Mouse (Mus musculus) forebrain, embryonic 10.5 days (tissue): ENCODE data around the gene Cldn6. TPM values are rescaled to one million over a fixed set of nuclear protein-coding genes. Genes with fewer than 3 reads are reported as not detected.
A peak's percentile ranks its signal among the peaks of the same experiment; 100 is the strongest.

Experiments
- DNase-seq: peaks from one replicate; pipeline ENCODE4 v3.0.0-alpha.2; 2017; ENCODE audit warnings: low spot score; ENCODE audit errors: extremely low spot score
- H3K27ac ChIP-seq: fragments of 300-500 bp; sonication (generic); 2 replicates; pipeline ENCODE4 v1.5.1; 2016; ENCODE audit warnings: mild to moderate bottlenecking
- H3K27me3 ChIP-seq: fragments of 300-500 bp; sonication (generic); 2 replicates; pipeline ENCODE4 v1.6.1; 2016; ENCODE audit warnings: mild to moderate bottlenecking; ENCODE audit not compliant: poor library complexity, severe bottlenecking
- H3K36me3 ChIP-seq: fragments of 300-500 bp; sonication (generic); replicated peaks from 2 replicates; pipeline ENCODE4 v1.6.1; 2016; ENCODE audit warnings: mild to moderate bottlenecking, moderate library complexity
- H3K4me1 ChIP-seq: fragments of 300-500 bp; sonication (generic); 2 replicates; pipeline ENCODE4 v1.6.1; 2016
- H3K4me3 ChIP-seq: fragments of 300-500 bp; sonication (generic); 2 replicates; pipeline ENCODE4 v1.5.1; 2016; ENCODE audit warnings: mild to moderate bottlenecking, moderate library complexity
- H3K9me3 ChIP-seq: fragments of 300-500 bp; sonication (generic); 2 replicates; pipeline ENCODE4 v1.6.1; 2016; ENCODE audit warnings: mild to moderate bottlenecking, moderate library complexity
- WGBS: fragments of 180-500 bp; shearing (Covaris S2); methylation state at CpG from one replicate; pipeline ENCODE4 v1.1.7; 2016; 5-methylcytosine and 5-hydroxymethylcytosine counted together
- polyA plus RNA-seq: library from polyadenylated mRNA; unstranded; fragments of >200 nt; fragmentation: Nextera tagmentation; extraction: Ambion mirVana; gene quantifications from 2 replicates; pipeline ENCODE4 v1.2.1, GENCODE M21; 2016

The Cldn6 gene
- polyA plus RNA-seq, 1 experiment from 2014 or later: 32.8 TPM

- Histone ChIP-seq H3K4me1 (peaks cover 26% of the 10 kb centered on the region), H3K27me3 (peaks cover 50% of the 10 kb centered on the region), H3K4me3 (0 out of 2 replicates have a peak overlapping the region, but pooled peaks have one; percentile 29), H3K27ac (no peak overlapping the region), H3K9me3 (no peaks in the 10 kb centered on the region), H3K36me3 (0 out of 2 replicates have a peak, but pooled peaks cover 4% of the 10 kb centered on the region)
- WGBS: 4% methylated on average over 14 of the region's 14 CpGs
- DNase-seq: no peak
Measured at GRCm38 (mm10) chr17:23660876-23661200, 18.2 kb upstream of the Cldn6 start.

DNA sequence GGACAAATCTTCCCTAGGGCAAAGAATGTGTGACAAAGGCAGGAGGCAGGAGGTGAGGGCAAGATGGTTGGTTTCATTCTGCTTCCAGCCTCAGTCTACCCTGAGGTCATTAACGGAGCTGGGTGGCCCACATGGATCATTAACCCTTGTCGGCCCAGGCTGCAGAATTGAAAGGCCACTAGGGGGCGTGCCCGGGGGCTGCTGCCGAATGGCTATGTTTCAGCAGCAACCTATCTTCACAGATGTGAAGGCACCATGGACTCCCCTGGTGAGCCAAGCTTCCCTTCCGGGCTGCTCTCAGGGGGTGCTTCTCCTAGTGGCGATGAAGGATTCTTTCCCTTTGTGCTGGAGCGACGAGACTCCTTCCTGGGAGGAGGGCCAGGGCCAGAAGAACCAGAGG lies 17.5 kb upstream of the Cldn6 start:
- no peak overlapping the region for H3K4me3 ChIP-seq
- peaks cover 9% of the 10 kb centered on the region for H3K36me3 ChIP-seq
- H3K27me3 ChIP-seq: peaks cover 50% of the 10 kb centered on the region
- H3K4me1 ChIP-seq: peaks cover 29% of the 10 kb centered on the region
- no peak overlapping the region for H3K27ac ChIP-seq
- no peak for DNase-seq
- 4% methylated on average over 9 of the region's 9 CpGs for WGBS
- no peaks in the 10 kb centered on the region for H3K9me3 ChIP-seq

- DNase-seq: no peak
- Histone ChIP-seq H3K9me3 (no peaks in the 10 kb centered on the region), H3K36me3 (peaks cover 40% of the 10 kb centered on the region), H3K4me1 (peaks cover 29% of the 10 kb centered on the region), H3K27ac (no peak overlapping the region), H3K4me3 (no peak overlapping the region), H3K27me3 (peaks cover 40% of the 10 kb centered on the region)
- WGBS: 11% methylated on average over 5 of the region's 5 CpGs
Measured at GRCm38 (mm10) chr17:23664556-23665021, 14.5 kb upstream of the Cldn6 start.

DNA sequence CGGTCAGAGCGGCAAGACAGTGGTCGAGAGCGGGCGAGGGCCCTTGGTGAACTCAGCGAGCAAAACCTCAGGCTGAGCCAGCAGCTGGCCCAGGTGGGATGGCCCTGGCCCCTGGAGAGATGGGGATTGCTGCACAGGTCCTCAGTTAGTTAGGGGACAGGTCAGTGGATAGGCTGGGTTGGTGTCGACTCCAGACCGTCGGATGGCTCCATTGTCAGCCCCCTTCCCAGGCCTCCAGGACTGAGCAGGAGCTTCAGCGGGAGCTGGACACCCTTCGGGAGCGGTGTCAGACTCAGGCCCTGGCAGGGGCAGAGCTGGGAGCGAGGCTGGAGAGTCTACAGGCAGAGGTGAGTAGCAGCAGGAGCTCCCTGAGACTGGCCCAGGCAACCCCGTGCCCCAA lies 13.5 kb upstream of the Cldn6 start:
- H3K4me3 ChIP-seq: no peak overlapping the region
- 80% methylated on average over 14 of the region's 14 CpGs for WGBS
- peaks cover 49% of the 10 kb centered on the region for H3K36me3 ChIP-seq
- H3K27ac ChIP-seq: peak overlapping the region; percentile 44; the same call in 1 of the 2 replicates
- DNase-seq: no peak
- H3K4me1 ChIP-seq: peaks cover 26% of the 10 kb centered on the region
- no peaks in the 10 kb centered on the region for H3K9me3 ChIP-seq
- peaks cover 31% of the 10 kb centered on the region for H3K27me3 ChIP-seq

DNA sequence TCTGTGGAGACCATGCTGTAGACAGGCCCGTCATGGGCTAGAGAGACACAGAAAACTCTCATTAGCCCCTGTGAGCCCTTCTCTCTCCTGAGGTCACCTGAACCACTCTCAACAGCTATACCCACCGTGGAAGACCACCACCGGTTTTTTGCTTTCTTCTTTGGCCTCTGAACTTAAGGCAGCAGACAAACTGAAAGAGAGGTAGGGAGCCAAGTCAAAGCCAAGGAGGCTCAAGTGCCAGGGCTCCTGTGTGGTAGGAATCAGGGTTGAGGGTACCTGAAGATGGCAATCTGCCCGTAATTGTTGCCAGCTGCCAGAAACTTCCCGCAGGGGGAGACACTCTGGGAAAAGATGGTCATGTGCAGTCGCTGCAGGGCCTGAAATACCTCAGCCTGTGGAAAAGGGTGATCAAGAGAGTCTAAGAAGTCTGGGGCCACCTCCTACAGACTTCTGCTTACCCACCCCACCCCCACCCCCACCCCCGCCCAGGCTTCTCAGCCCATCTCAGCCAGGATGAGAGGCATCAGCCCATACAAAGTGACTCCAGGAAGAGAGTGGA lies 8.5 kb upstream of the Cldn6 start:
- peaks cover 15% of the 10 kb centered on the region for H3K27me3 ChIP-seq
- H3K9me3 ChIP-seq: no peaks in the 10 kb centered on the region
- peaks cover 36% of the 10 kb centered on the region for H3K4me1 ChIP-seq
- no peak overlapping the region for H3K27ac ChIP-seq
- no peak for DNase-seq
- WGBS: 91% methylated on average over 7 of the region's 7 CpGs
- peaks cover 48% of the 10 kb centered on the region for H3K36me3 ChIP-seq
- no peak overlapping the region for H3K4me3 ChIP-seq

GRCm38 (mm10) chr17:23671519-23671918 lies 7.5 kb upstream of the Cldn6 start:
- H3K27ac ChIP-seq: no peak overlapping the region
- no peaks in the 10 kb centered on the region for H3K9me3 ChIP-seq
- no peak for DNase-seq
- peaks cover 25% of the 10 kb centered on the region for H3K27me3 ChIP-seq
- H3K4me1 ChIP-seq: peaks cover 39% of the 10 kb centered on the region
- H3K36me3 ChIP-seq: peaks cover 43% of the 10 kb centered on the region
- WGBS: 94% methylated on average over 3 of the region's 3 CpGs
- no peak overlapping the region for H3K4me3 ChIP-seq

GRCm38 (mm10) chr17:23672761-23673160 lies 6.3 kb upstream of the Cldn6 start:
- DNase-seq: no peak
- Histone ChIP-seq H3K27ac (no peak overlapping the region), H3K4me3 (peak overlapping the region; percentile 68), H3K36me3 (peaks cover 31% of the 10 kb centered on the region), H3K4me1 (peaks cover 52% of the 10 kb centered on the region), H3K27me3 (peaks cover 36% of the 10 kb centered on the region), H3K9me3 (no peaks in the 10 kb centered on the region)
- 70% methylated on average over 3 of the region's 3 CpGs for WGBS

DNA sequence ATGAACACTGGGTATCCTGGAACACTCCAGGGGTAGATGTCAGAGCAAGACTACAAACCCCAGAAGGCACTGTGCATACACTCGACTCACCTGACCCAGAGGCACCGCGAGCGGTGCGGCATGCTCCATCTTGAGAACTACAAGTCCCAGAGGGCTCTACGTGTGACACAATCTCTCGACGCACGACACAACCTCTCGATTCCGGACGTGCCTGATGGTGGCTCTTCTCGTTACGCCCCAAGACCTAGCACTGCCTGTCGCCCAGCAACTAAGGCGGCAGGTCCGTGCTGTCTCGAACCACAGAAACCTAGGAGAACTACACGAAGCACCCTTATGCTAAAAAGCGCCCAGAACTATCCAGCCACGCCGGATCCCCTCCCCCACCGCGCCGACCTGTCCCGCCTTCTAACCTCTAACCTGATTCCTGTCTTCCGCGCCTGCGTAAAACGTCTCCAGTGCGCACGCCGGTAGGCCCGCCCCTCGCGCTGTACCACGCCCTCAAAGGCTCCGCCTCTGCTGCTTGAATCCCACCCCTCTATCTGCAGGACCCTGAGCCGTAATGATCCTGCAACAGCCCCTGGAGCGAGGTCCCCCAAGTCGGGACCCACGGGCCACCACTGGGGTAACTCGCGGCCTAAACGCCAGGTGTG lies 5.5 kb upstream of the Cldn6 start, which contains the start of the genes Hcfc1r1 and Thoc6:
Gene Hcfc1r1 (plus strand): TSS at position 173 of the 650 bp plus-strand sequence.
Gene Thoc6 (minus strand): TSS at position 459 of the 650 bp plus-strand sequence.
- peaks cover 53% of the 10 kb centered on the region for H3K4me1 ChIP-seq
- H3K4me3 ChIP-seq: peak within 1 kb of the TSS; percentile 68
- peak; percentile 94 for DNase-seq
- H3K9me3 ChIP-seq: no peaks in the 10 kb centered on the region
- peak within 1 kb of the TSS; percentile 93 for H3K27ac ChIP-seq
- H3K36me3 ChIP-seq: peaks cover 23% of the 10 kb centered on the region
- under 1% methylated on average over 45 of the region's 45 CpGs for WGBS
- H3K27me3 ChIP-seq: peaks cover 44% of the 10 kb centered on the region

DNA sequence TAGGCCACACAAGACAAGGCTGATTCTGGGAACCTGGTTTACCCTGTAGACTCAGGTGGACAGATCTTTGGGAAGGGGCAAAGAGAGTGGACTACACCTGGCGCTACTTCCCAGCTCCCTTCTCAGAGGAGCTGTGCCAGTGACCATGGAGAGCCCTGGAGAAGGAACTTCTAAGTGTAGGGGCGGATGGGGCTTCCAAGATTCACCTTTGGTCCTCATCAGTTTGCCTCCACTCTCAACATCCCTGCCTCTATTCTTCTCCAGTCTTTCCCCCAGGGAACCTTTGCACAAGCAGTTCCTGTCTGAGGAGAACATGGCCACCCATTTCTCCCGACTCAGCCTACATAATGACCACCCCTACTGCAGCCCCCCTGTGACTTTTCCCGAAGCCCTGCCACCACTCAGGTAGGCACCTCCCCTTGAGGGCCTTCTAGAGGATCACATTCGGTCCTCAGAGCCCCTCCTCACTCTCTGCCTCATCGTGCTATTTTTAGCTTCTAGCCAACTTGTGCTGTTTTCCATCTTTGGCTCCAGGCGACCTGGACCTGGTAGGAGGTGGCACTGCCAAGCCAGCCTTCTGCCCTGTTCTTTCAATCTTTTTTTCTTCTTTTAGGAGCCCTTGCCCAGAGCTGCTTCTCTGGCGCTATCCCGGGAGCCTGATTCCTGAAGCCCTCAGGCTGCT lies 4.6 kb upstream of the Cldn6 start:
- peaks cover 58% of the 10 kb centered on the region for H3K4me1 ChIP-seq
- H3K27me3 ChIP-seq: peaks cover 53% of the 10 kb centered on the region
- H3K9me3 ChIP-seq: no peaks in the 10 kb centered on the region
- WGBS: 49% methylated on average over 9 of the region's 9 CpGs
- no peak for DNase-seq
- H3K36me3 ChIP-seq: peaks cover 14% of the 10 kb centered on the region
- H3K27ac ChIP-seq: peak overlapping the region; percentile 93
- H3K4me3 ChIP-seq: peak overlapping the region; percentile 68

DNA sequence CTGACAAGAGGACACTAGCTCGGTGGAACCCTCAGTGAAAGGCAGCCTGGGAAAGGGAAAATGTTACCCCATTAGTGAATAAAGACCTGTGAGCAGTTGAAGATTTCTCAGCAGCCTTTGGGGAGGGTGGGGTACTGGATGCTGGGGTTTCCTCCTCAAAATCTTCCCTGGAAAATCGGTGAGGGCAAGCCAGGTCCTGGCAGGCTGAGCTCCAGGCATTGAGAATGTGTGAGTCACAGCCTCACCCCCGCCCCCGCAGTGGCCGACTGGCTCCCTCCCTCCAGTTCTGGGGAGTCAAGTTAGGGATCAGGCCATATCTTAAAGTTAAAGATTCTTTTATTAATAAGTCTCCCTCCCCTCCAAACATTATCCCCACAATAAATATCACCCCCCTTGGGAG lies 3.9 kb upstream of the Cldn6 start:
- Histone ChIP-seq H3K36me3 (peaks cover 7% of the 10 kb centered on the region), H3K4me3 (peak overlapping the region; percentile 68; the same call in 1 of the 2 replicates), H3K27me3 (peaks cover 60% of the 10 kb centered on the region), H3K4me1 (peaks cover 62% of the 10 kb centered on the region), H3K9me3 (no peaks in the 10 kb centered on the region), H3K27ac (no peak overlapping the region)
- no peak for DNase-seq
- 44% methylated on average over 5 of the region's 5 CpGs for WGBS

DNA sequence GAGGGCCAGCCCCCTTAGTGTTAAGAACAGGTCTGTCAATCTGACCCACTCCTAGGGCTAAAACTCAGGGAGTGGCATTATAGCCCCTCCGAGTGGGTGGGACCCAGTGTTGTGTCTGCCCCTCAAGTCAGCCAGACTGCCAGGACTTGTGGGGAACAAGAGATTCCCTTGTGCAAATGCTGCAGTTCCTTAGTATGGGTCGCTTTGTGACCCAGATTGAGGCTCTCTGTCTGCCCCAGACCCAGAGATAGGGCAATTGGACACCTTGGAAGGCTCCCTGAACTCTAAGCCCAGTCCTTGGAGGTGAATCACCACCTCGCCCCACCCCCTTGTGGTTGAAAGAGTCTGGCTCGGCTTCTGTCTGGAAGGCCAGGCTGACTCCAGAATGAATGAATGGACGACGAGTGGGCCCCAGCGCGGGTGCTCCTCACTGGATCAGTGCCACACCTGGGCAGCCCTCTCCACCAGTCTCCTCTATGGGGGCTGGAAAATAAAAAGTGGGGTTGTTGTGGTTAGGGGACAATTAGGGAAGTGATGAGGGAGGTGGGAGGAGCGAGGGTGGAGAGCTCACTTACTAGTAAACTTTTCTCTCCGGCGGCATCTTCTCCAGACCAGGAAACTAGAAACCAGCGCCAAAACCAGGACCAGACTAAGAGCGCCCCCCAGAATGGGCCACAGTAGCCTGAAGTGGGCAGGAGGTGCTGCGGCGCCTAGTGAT lies 3.3 kb upstream of the Cldn6 start:
- Histone ChIP-seq H3K4me3 (peak overlapping the region; percentile 65), H3K9me3 (no peaks in the 10 kb centered on the region), H3K36me3 (peaks cover 1% of the 10 kb centered on the region), H3K27ac (peak overlapping the region; percentile 67), H3K4me1 (peaks cover 62% of the 10 kb centered on the region), H3K27me3 (peaks cover 66% of the 10 kb centered on the region)
- 9% methylated on average over 15 of the region's 15 CpGs for WGBS
- DNase-seq: no peak

DNA sequence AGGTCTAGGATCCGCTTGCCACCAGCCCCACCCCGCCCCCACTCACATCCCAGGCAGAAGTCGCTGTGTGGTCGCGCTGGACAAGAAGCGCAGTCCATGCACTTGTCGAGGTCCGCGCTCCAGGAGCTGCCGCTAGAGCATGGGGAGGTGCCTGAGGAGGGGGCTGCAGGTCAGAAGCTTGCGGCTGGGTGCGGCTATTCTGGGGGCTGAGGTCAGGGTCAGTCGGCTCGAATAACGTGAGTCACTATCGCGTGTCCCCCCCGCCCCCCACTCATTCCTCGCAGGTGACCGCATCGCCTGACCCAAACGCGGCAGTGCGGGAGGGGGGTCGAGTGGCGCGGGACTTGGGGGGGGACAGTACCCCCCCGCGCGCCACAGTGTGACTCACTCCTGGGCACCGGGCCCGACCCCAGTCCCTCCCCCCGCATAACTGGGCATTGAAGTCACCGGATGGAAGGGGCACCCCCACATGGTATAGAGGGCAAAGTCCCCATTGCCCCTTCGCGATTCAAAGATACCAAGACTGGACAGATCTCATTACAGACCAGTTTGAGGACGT lies 2.5 kb upstream of the Cldn6 start:
- H3K4me1 ChIP-seq: peaks cover 66% of the 10 kb centered on the region
- DNase-seq: peak; percentile 46
- WGBS: under 1% methylated on average over 37 of the region's 37 CpGs
- no peaks in the 10 kb centered on the region for H3K36me3 ChIP-seq
- H3K27me3 ChIP-seq: peaks cover 74% of the 10 kb centered on the region
- no peaks in the 10 kb centered on the region for H3K9me3 ChIP-seq
- peak overlapping the region; percentile 67 for H3K27ac ChIP-seq
- H3K4me3 ChIP-seq: peak overlapping the region; percentile 65
